Mouse (Mus musculus): ENCODE measurements at regions not wholly inside any gene's neighbourhood (a gene's known extent, or its start where the extent isn't known, plus 50 kb on each side); places are given as distances from the start of the nearest gene placed in this dataset.

GRCm38 (mm10) chr10:104915521-104915920, 658.7 kb downstream of the Tmtc2 start:
- TF ChIP-seq POLR2A (IDR thresholded peaks at IDR 0.05; ENCODE audit: borderline replicate concordance, insufficient read depth, low read length) (no peak), CTCF (IDR thresholded peaks at IDR 0.05; ENCODE audit: borderline replicate concordance, insufficient read depth, low read depth, low read length) (no peak)

Data from cerebellum, adult 2 months (tissue).